Mouse (Mus musculus) liver, embryonic 12.5 days (tissue): ENCODE data around the gene Calhm4. TPM values are rescaled to one million over a fixed set of nuclear protein-coding genes. Genes with fewer than 3 reads are reported as not detected.
"Not testable (repeated sequence)": the region's sequence is repeated elsewhere in the genome, so short reads cannot be mapped to it uniquely, and the experiment has no call there.

Source experiments
- ATAC-seq: fragments of 200-750 bp; cut with Nextera tagmentation; 2 replicates; pipeline ENCODE4 v1.8.0; 2017; ENCODE audit warnings: moderate number of reproducible peaks, mild to moderate bottlenecking, moderate library complexity
- H3K27ac ChIP-seq: fragments of 300-500 bp; sonication (generic); 2 replicates; pipeline ENCODE4 v1.5.1; 2016; ENCODE audit warnings: mild to moderate bottlenecking
- H3K27me3 ChIP-seq: fragments of 300-500 bp; sonication (generic); replicated peaks from 2 replicates; pipeline ENCODE4 v1.6.1; 2016; ENCODE audit warnings: mild to moderate bottlenecking, moderate library complexity
- H3K36me3 ChIP-seq: fragments of 300-500 bp; sonication (generic); 2 replicates; pipeline ENCODE4 v1.6.1; 2016; ENCODE audit warnings: mild to moderate bottlenecking, moderate library complexity
- H3K4me1 ChIP-seq: fragments of 300-500 bp; sonication (generic); 2 replicates; pipeline ENCODE4 v1.6.1; 2016
- H3K4me2 ChIP-seq: fragments of 300-500 bp; sonication (generic); 2 replicates; pipeline ENCODE4 v1.6.1; 2016; ENCODE audit warnings: mild to moderate bottlenecking, moderate library complexity
- H3K4me3 ChIP-seq: fragments of 300-500 bp; sonication (generic); 2 replicates; pipeline ENCODE4 v1.5.1; 2016; ENCODE audit warnings: mild to moderate bottlenecking, moderate library complexity
- H3K9ac ChIP-seq: fragments of 300-500 bp; sonication (generic); 2 replicates; pipeline ENCODE4 v1.6.1; 2016; ENCODE audit warnings: mild to moderate bottlenecking, moderate library complexity
- H3K9me3 ChIP-seq: fragments of 300-500 bp; sonication (generic); replicated peaks from 2 replicates; pipeline ENCODE4 v1.6.1; 2016; ENCODE audit warnings: mild to moderate bottlenecking, moderate library complexity
- WGBS: fragments of 180-500 bp; shearing (Covaris S2); methylation state at CpG from one replicate; pipeline ENCODE4 v1.1.7; 2016; ENCODE audit not compliant: insufficient replicate concordance; 5-methylcytosine and 5-hydroxymethylcytosine counted together
- polyA plus RNA-seq: library from polyadenylated mRNA; unstranded; fragments of >200 nt; fragmentation: Nextera tagmentation; extraction: Ambion mirVana; gene quantifications from 2 replicates; pipeline ENCODE4 v1.2.1, GENCODE M21; 2016

Gene Calhm4
- polyA plus RNA-seq, 1 experiment from 2014 or later = not detected

GRCm38 (mm10) chr10:34037401-34037800 is 6.7 kb downstream of the Calhm4 start, which contains the start of gene Trappc3l:
Gene Trappc3l (plus strand): TSS chr10:34037597.
- no peak for ATAC-seq
- Histone ChIP-seq H3K4me2 (no peak within 1 kb of the TSS), H3K36me3 (no peaks in the 10 kb centered on the region), H3K27me3 (no peaks in the 10 kb centered on the region), H3K9ac (no peak within 1 kb of the TSS), H3K4me1 (no peaks in the 10 kb centered on the region), H3K4me3 (no peak within 1 kb of the TSS), H3K9me3 (no peaks in the 10 kb centered on the region), H3K27ac (no peak within 1 kb of the TSS)
- 66% methylated on average over 3 of the region's 3 CpGs for whole genome bisulfite sequencing

- no peaks in the 10 kb centered on the region for H3K36me3 ChIP-seq
- H3K4me2 ChIP-seq = no peak overlapping the region
- H3K4me1 ChIP-seq = no peaks in the 10 kb centered on the region
- H3K4me3 ChIP-seq = no peak overlapping the region
- H3K27me3 ChIP-seq = no peaks in the 10 kb centered on the region
- H3K9me3 ChIP-seq = no peaks in the 10 kb centered on the region
- H3K9ac ChIP-seq = no peak overlapping the region
- no peak overlapping the region for H3K27ac ChIP-seq
- no peak for ATAC-seq
- 13% methylated on average over 5 of the region's 5 CpGs for WGBS
Measured at GRCm38 (mm10) chr10:34036587-34036986, 7.5 kb downstream of the Calhm4 start.

- peak; percentile 64; the same call in 1 of the 2 replicates for ATAC-seq
- no peaks in the 10 kb centered on the region for H3K4me1 ChIP-seq
- peak overlapping the region; percentile 54 for H3K4me2 ChIP-seq
- H3K36me3 ChIP-seq = no peaks in the 10 kb centered on the region
- H3K27me3 ChIP-seq = no peaks in the 10 kb centered on the region
- 18% methylated on average over 22 of the region's 22 CpGs for WGBS
- no peak overlapping the region for H3K4me3 ChIP-seq
- no peak overlapping the region for H3K27ac ChIP-seq
- no peaks in the 10 kb centered on the region for H3K9me3 ChIP-seq
- H3K9ac ChIP-seq = no peak overlapping the region
Measured at GRCm38 (mm10) chr10:34033630-34034305, 10.3 kb downstream of the Calhm4 start.

GRCm38 (mm10) chr10:34030322-34030721 is 13.8 kb downstream of the Calhm4 start:
- H3K4me2 ChIP-seq = no peak overlapping the region
- no peak overlapping the region for H3K27ac ChIP-seq
- H3K9me3 ChIP-seq = no peaks in the 10 kb centered on the region
- no peaks in the 10 kb centered on the region for H3K27me3 ChIP-seq
- ATAC-seq = no peak
- H3K4me3 ChIP-seq = no peak overlapping the region
- H3K4me1 ChIP-seq = no peaks in the 10 kb centered on the region
- no peaks in the 10 kb centered on the region for H3K36me3 ChIP-seq
- no peak overlapping the region for H3K9ac ChIP-seq
- WGBS = 26% methylated on average over 5 of the region's 5 CpGs

GRCm38 (mm10) chr10:34019302-34020075 is 24.6 kb downstream of the Calhm4 start, which contains the start of gene Rwdd1:
Gene Rwdd1 (minus strand): TSS chr10:34019624.
- Histone ChIP-seq H3K4me1 (peaks cover 50% of the 10 kb centered on the region), H3K27me3 (no peaks in the 10 kb centered on the region), H3K9ac (peak within 1 kb of the TSS; percentile 78), H3K9me3 (no peaks in the 10 kb centered on the region), H3K36me3 (0 out of 2 replicates have a peak, but pooled peaks cover 3% of the 10 kb centered on the region), H3K4me3 (peak within 1 kb of the TSS; percentile 81), H3K4me2 (peak within 1 kb of the TSS; percentile 87), H3K27ac (peak within 1 kb of the TSS; percentile 94)
- ATAC-seq = peak; percentile 99
- under 1% methylated on average over 82 of the region's 82 CpGs for WGBS

GRCm38 (mm10) chr10:34018746-34019301 is 25.3 kb downstream of the Calhm4 start:
- WGBS = under 1% methylated on average over 21 of the region's 21 CpGs
- H3K27ac ChIP-seq = peak overlapping the region; percentile 94
- H3K4me3 ChIP-seq = peak overlapping the region; percentile 81
- H3K9me3 ChIP-seq = no peaks in the 10 kb centered on the region
- no peaks in the 10 kb centered on the region for H3K27me3 ChIP-seq
- ATAC-seq = no peak
- H3K36me3 ChIP-seq = 0 out of 2 replicates have a peak, but pooled peaks cover 6% of the 10 kb centered on the region
- peak overlapping the region; percentile 78 for H3K9ac ChIP-seq
- H3K4me1 ChIP-seq = peaks cover 50% of the 10 kb centered on the region
- peak overlapping the region; percentile 87 for H3K4me2 ChIP-seq

- peaks cover 27% of the 10 kb centered on the region for H3K4me1 ChIP-seq
- no peak overlapping the region for H3K4me3 ChIP-seq
- H3K27ac ChIP-seq = no peak overlapping the region
- no peak for ATAC-seq
- no peak overlapping the region for H3K9ac ChIP-seq
- no peaks in the 10 kb centered on the region for H3K27me3 ChIP-seq
- H3K4me2 ChIP-seq = no peak overlapping the region
- WGBS = 78% methylated on average over 2 of the region's 2 CpGs
- peaks cover 26% of the 10 kb centered on the region for H3K36me3 ChIP-seq
- H3K9me3 ChIP-seq = no peaks in the 10 kb centered on the region
Measured at GRCm38 (mm10) chr10:34013241-34013640, 30.9 kb downstream of the Calhm4 start.

- Histone ChIP-seq H3K4me3 (no peak overlapping the region), H3K27me3 (no peaks in the 10 kb centered on the region), H3K36me3 (peaks cover 31% of the 10 kb centered on the region), H3K4me1 (peaks cover 21% of the 10 kb centered on the region), H3K9me3 (no peaks in the 10 kb centered on the region), H3K9ac (no peak overlapping the region), H3K4me2 (no peak overlapping the region), H3K27ac (no peak overlapping the region)
- no peak for ATAC-seq
- 91% methylated on average over 4 of the region's 4 CpGs for WGBS
Measured at GRCm38 (mm10) chr10:34012581-34012980, 31.5 kb downstream of the Calhm4 start.

GRCm38 (mm10) chr10:33998397-33998796 is 45.7 kb downstream of the Calhm4 start:
- Histone ChIP-seq H3K4me1 (peaks cover 9% of the 10 kb centered on the region), H3K4me2 (no peak overlapping the region), H3K4me3 (no peak overlapping the region), H3K36me3 (peaks cover 85% of the 10 kb centered on the region), H3K9ac (no peak overlapping the region), H3K9me3 (no peaks in the 10 kb centered on the region), H3K27me3 (no peaks in the 10 kb centered on the region), H3K27ac (no peak overlapping the region)
- ATAC-seq = peak; percentile 32; the same call in 1 of the 2 replicates

GRCm38 (mm10) chr10:33996686-33997085 is 47.4 kb downstream of the Calhm4 start:
- H3K4me1 ChIP-seq, H3K9me3 ChIP-seq, H3K27me3 ChIP-seq, ATAC-seq, H3K4me2 ChIP-seq, H3K9ac ChIP-seq, H3K4me3 ChIP-seq, H3K27ac ChIP-seq: not testable (repeated sequence)
- WGBS = 90% methylated on average over 6 of the region's 8 CpGs
- peaks cover 85% of the 10 kb centered on the region for H3K36me3 ChIP-seq
